Comparison of ENCODE assay signal across 15 mouse cellular contexts in the genomic region with DNA sequence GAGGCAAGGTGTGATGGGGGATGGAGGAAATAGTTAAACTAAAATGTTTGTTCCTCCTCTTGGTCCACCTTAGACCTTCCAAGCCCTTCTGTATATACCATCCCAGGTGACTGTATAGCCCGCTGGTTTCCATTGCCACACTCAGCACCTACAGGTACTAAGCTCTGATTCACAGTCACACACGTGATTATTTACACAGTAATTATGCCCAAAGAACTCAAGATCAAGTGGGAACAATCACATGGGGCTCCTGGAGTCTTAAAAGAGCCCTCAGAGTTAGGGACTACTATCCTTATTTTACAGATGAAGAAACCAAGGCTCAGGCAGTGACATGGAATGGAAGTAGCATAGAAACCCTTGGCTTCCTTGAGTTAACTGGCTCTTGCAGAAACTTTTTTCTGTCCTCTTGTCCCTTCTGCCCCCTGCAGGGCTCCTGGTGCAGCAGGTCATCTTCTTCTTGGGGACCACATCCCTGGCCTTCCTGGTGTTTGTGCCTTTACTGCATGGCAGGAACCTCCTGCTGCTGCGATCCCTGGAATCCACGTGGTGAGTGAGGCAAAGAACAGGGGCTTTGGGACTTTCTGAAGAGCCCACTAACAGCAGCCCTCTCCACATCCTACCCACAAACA. TPM values are rescaled to one million over a fixed set of nuclear protein-coding genes. Genes with fewer than 3 reads are reported as not detected.
A peak's percentile ranks its signal among the peaks of the same experiment; 100 is the strongest.
DNase-seq lines count a peak whose midpoint lies in the region; ATAC-seq lines count a peak whose summit lies in the region.
"Had no signal": no experiment of that assay in that cellular context is flagged by ENCODE, and none has a peak within 500 bp of the region (broad histone marks: within the 10 kb centered on the region; RNA-seq: fewer than 3 reads in every experiment).

No protein-coding gene starts in this region.

- peak; percentile 22 for DNase-seq in adrenal gland, postnatal 14 days
- DNase-seq in adrenal gland, adult 18-20 months (ENCODE audit: low spot score in 2 of 2), result no peak
- peak; percentile 44 for DNase-seq in kidney, postnatal 10 days
- DNase-seq in kidney, postnatal 14 days, result no peak
- DNase-seq in thymus, postnatal 14 days, result peak; percentile 50
- no peak for DNase-seq in thymus, postnatal 0 days (ENCODE audit: low spot score)
- DNase-seq in heart, adult 9 months (ENCODE audit: low spot score in 2 of 2), result no peak
- DNase-seq: B cell, adult 2 months; cerebellum, adult 11-12 months; left cerebral cortex, postnatal 4 days had no signal

- ATAC-seq in granulocyte monocyte progenitor cell, adult 5-6 weeks (replicated peaks; ENCODE audit: poor library complexity, severe bottlenecking), result no peak
- ATAC-seq: midbrain, embryonic 15.5 days had no signal

RNA-seq across cellular contexts. Expression of gene Ccdc33, which starts 32.2 kb away (rescaled TPM):
- not detected in 2 replicates for total RNA-seq in adrenal gland, postnatal 14 days (2021)
- under 1 TPM; 0.22 to 0.80 TPM for total RNA-seq in adrenal gland, adult 18-20 months (2021)
- polyA plus RNA-seq in thymus, postnatal 0 days (2015; fragmentation: Nextera tagmentation; extraction: Ambion mirVana), result 0.27 and 1.1 TPM in 2 replicates
- not detected in 2 replicates for total RNA-seq in granulocyte monocyte progenitor cell, adult 5-6 weeks (2014; fragmentation: Nextera tagmentation)
- not detected in 2 replicates for total RNA-seq in granulocyte monocyte progenitor cell, adult 5-6 weeks (2017)
- polyA plus RNA-seq: heart, embryonic 12.5 days; macrophage; neural tube, embryonic 14.5 days had no signal

RNA-seq across cellular contexts. Expression of gene Islr, which starts 53.3 kb away (rescaled TPM):
- total RNA-seq in adrenal gland, postnatal 14 days (2021), result 28.0 and 29.1 TPM in 2 replicates
- 10 to 100 TPM; 22.4 to 33.0 TPM for total RNA-seq in adrenal gland, adult 18-20 months (2021)
- 11.5 and 14.7 TPM in 2 replicates for polyA plus RNA-seq in thymus, postnatal 0 days (2015; fragmentation: Nextera tagmentation; extraction: Ambion mirVana)
- total RNA-seq in granulocyte monocyte progenitor cell, adult 5-6 weeks (2014; fragmentation: Nextera tagmentation), result 0.17 TPM in 1 of 2 replicates, not detected in the other
- not detected in 2 replicates for total RNA-seq in granulocyte monocyte progenitor cell, adult 5-6 weeks (2017)
- polyA plus RNA-seq: macrophage had no signal

RNA-seq across cellular contexts. Expression of gene Islr2, which starts 53.3 kb away (rescaled TPM):
- total RNA-seq in adrenal gland, postnatal 14 days (2021), result 2.2 and 6.2 TPM in 2 replicates
- total RNA-seq in adrenal gland, adult 18-20 months (2021), result 1 to 10 TPM; 1.2 to 2.6 TPM
- 0.06 TPM in 1 of 2 replicates, not detected in the other for polyA plus RNA-seq in thymus, postnatal 0 days (2015; fragmentation: Nextera tagmentation; extraction: Ambion mirVana)
- total RNA-seq in granulocyte monocyte progenitor cell, adult 5-6 weeks (2014; fragmentation: Nextera tagmentation), result not detected in 2 replicates
- total RNA-seq in granulocyte monocyte progenitor cell, adult 5-6 weeks (2017), result not detected in 2 replicates
- polyA plus RNA-seq: macrophage had no signal

Comparison
In these comparisons a context has a peak if more than half of its experiments do, and no peak if none do; other contexts are left out.
1. DNase-seq: peak in adrenal gland, postnatal 14 days (single experiment), kidney, postnatal 10 days (single experiment) and thymus, postnatal 14 days (single experiment); none in adrenal gland, adult 18-20 months (0 of 2), kidney, postnatal 14 days (single experiment), thymus, postnatal 0 days (single experiment) and heart, adult 9 months (0 of 2).
2. RNA of gene Islr, which starts 53.3 kb away (total RNA-seq): 22.4 to 33.0 TPM in adrenal gland, adult 18-20 months and 28.0 to 29.1 TPM in adrenal gland, postnatal 14 days; 0.17 TPM in granulocyte monocyte progenitor cell, adult 5-6 weeks; every median in the first group is over 10 times any median in the second.